Mouse (Mus musculus): ENCODE results near the gene A3galt2.

DNA sequence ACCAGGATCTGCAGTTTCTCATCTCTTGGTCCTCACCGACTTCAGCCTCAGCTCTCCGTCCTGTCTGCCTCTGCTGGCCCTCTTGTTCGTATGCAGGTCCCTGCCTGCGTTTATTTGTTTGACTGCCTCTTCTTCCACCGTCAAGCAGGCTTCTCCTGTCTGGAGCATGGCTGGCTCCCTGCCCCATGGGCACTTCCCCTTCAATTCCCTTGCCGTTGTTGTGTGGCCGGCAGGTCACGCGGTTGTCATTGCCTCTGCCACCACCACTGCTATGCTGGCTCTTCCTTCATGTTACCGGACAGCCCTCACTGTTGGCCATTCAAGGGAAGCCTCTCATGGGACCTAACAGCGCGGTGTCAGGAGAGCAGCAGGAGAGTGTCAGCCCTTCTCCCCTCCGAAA is 13.0 kb downstream of the A3galt2 start:
- no peak for TF ChIP-seq CTCF (IDR thresholded peaks at IDR 0.05; ENCODE audit: extremely low read depth, insufficient read length, insufficient replicate concordance, low read depth, low read length)
- TF ChIP-seq POLR2A (IDR thresholded peaks at IDR 0.05; ENCODE audit: low read depth, low read length) = no peak
